Mouse (Mus musculus): ENCODE measurements around the gene Myo16.

- TF ChIP-seq CTCF (conservative IDR thresholded peaks at IDR 0.05; ENCODE audit: insufficient read depth, insufficient read length, low read depth, low read length) (no peak), POLR2A (IDR thresholded peaks at IDR 0.05; ENCODE audit: low read depth, low read length) (no peak)
These were observed 471.6 kb downstream of the Myo16 start for GRCm38 (mm10) chr8:10625262-10625661.

Data from kidney, adult 2 months (tissue).